Mouse (Mus musculus): ENCODE data around the gene Nav3. TPM values are rescaled to one million over a fixed set of nuclear protein-coding genes. Genes with fewer than 3 reads are reported as not detected.

Nav3 gene
- polyA plus RNA-seq, 1 experiment from 2014 or later, result 13.2 TPM

DNA sequence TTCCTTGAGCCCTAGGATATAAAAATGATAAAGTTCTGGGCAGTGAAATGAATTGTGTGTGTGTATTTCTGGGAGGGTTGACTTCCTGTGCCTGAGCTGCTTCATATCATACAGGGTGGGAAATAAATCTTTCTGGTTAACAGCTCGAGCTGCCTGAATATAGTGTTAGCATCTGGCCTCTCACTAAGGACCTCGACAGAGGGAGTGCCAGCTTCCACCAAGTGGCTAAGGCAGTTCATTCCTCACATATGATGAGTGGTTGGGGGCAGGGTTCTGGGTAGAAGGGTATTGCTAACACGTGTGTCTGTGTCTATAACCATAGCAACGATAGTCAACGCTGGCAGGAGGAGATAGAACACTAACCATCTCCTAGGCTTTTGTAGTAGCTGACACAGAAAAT is 295.1 kb downstream of the Nav3 start:
- Histone ChIP-seq H3K4me3 (no peak overlapping the region), H3K27ac (no peak overlapping the region), H3K27me3 (no peaks in the 10 kb centered on the region), H3K9ac (no peak overlapping the region), H3K4me1 (peaks cover 7% of the 10 kb centered on the region; the same call in 1 of the 2 replicates), H3K4me2 (no peak overlapping the region), H3K36me3 (ENCODE audit: poor library complexity, severe bottlenecking) (no peaks in the 10 kb centered on the region), H3K9me3 (replicated peaks) (no peaks in the 10 kb centered on the region)
- peak; percentile 64 for ATAC-seq
- WGBS, result 74% methylated on average over 5 of the region's 5 CpGs

DNA sequence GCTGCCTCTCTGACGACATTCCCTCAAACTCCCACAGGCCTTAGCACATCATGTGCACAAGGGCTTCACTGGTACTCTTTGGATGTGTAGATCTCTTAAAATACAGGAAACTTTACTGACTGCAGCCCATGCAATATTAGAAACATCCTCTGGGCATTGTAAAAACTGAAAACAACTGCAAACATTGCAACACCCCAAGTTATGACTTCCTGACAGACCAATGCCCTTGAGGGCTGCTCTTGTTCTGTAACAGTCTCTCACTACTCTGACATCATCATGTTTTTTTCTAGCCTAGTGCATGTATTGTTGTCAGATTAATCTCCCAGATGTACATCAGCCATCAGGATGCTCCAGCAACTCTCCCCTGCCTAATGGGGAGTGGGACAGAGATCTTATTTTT is 296.5 kb downstream of the Nav3 start:
- Histone ChIP-seq H3K4me1 (peaks cover 14% of the 10 kb centered on the region), H3K27me3 (no peaks in the 10 kb centered on the region), H3K9me3 (replicated peaks) (no peaks in the 10 kb centered on the region), H3K36me3 (ENCODE audit: poor library complexity, severe bottlenecking) (no peaks in the 10 kb centered on the region), H3K4me2 (no peak overlapping the region), H3K9ac (no peak overlapping the region), H3K4me3 (no peak overlapping the region), H3K27ac (no peak overlapping the region)
- WGBS, result 63% methylated on average over 1 of the region's 1 CpGs
- no peak for ATAC-seq

DNA sequence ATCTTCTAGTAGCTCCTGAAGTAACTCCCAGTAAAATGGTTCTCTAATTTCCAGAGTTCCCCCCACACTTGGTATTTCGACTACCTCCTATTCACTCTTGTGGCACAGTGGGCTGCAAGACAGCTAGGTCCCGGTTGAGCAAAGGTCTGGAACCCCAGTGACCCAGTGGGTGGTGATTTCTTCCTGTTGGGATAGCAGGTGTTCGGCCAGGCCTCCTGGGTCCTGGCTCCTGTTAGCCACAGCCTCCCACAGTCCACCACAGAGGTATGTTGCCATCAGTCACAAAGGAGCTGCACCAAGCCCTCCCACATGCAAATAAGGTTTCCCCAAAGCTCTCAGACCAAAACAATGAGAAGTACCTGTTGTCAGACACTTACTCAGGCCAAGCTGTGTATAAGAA is 297.9 kb downstream of the Nav3 start:
- WGBS, result 65% methylated on average over 3 of the region's 3 CpGs
- no peak overlapping the region for H3K9ac ChIP-seq
- ATAC-seq, result no peak
- no peak overlapping the region for H3K4me3 ChIP-seq
- no peak overlapping the region for H3K4me2 ChIP-seq
- peaks cover 22% of the 10 kb centered on the region for H3K4me1 ChIP-seq
- H3K27me3 ChIP-seq, result no peaks in the 10 kb centered on the region
- no peaks in the 10 kb centered on the region for H3K9me3 ChIP-seq (replicated peaks)
- H3K36me3 ChIP-seq (ENCODE audit: poor library complexity, severe bottlenecking), result no peaks in the 10 kb centered on the region
- H3K27ac ChIP-seq, result no peak overlapping the region

DNA sequence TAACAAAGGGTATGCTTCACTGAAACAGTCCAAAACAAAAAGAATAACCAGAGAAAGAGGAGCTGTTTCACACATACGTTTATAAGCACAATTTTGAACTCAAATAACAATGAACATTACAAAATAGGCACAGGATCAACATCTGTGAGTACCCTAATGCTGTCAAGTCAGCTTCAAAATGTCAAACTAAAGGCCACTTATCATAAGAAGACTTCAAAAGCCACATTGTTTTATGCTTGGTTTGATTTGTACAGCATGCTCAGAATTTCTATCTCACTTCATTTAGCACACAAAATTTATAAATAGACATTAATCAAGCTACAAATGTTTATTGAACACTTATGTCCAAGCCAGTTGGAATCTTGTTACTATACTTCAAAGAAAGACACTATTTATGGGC is 299.6 kb downstream of the Nav3 start:
- Histone ChIP-seq H3K4me2 (no peak overlapping the region), H3K9me3 (replicated peaks) (no peaks in the 10 kb centered on the region), H3K27me3 (no peaks in the 10 kb centered on the region), H3K36me3 (ENCODE audit: poor library complexity, severe bottlenecking) (no peaks in the 10 kb centered on the region), H3K9ac (no peak overlapping the region), H3K4me3 (no peak overlapping the region), H3K4me1 (peaks cover 22% of the 10 kb centered on the region), H3K27ac (no peak overlapping the region)
- 22% methylated on average over 1 of the region's 1 CpGs for WGBS
- ATAC-seq, result no peak

DNA sequence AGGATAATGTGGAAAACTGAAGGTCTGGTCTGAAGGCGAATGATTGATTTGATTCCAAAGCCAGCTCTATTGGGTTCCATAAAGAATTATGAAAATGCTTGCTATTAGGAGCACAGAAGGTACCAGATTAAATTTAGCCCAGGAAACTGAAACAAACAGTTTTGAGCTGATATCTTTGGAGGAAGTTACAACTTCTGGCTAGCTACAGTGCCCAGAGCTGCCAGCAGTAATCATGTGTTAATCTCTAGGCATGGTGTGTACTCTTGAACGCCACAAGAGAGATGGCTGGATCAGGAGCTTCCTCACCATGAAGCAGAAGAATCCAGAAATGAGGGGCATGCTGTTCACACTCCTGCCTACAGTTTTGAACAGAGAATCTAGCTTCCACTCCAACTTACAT is 300.5 kb downstream of the Nav3 start:
- no peak; the same call in 1 of the 2 replicates for ATAC-seq
- Histone ChIP-seq H3K4me1 (peaks cover 22% of the 10 kb centered on the region), H3K27me3 (no peaks in the 10 kb centered on the region), H3K4me2 (no peak overlapping the region), H3K36me3 (ENCODE audit: poor library complexity, severe bottlenecking) (no peaks in the 10 kb centered on the region), H3K9ac (no peak overlapping the region), H3K9me3 (replicated peaks) (no peaks in the 10 kb centered on the region), H3K4me3 (no peak overlapping the region), H3K27ac (peak overlapping the region; percentile 31; the same call in 1 of the 2 replicates)
- 84% methylated on average over 2 of the region's 2 CpGs for WGBS

DNA sequence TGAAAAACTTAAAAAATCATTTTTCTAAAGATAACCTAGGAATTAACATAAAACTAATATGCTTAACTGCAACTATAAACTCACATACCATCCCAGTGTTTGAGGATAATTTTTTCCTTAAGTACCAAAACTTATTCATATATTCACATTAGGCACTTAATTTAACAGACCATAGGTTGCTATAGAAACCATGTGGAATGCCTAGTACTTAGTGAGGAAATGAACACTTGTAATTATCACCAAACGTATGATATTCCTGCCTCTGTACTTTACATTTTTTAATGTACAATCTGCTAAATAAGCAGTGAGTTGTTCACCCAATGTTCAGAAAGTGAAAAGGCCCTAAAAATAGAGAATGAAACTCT is 301.1 kb downstream of the Nav3 start:
- Histone ChIP-seq H3K27me3 (no peaks in the 10 kb centered on the region), H3K9ac (no peak overlapping the region), H3K4me2 (no peak overlapping the region), H3K27ac (no peak overlapping the region), H3K4me1 (peaks cover 21% of the 10 kb centered on the region), H3K9me3 (replicated peaks) (no peaks in the 10 kb centered on the region), H3K4me3 (no peak overlapping the region), H3K36me3 (ENCODE audit: poor library complexity, severe bottlenecking) (no peaks in the 10 kb centered on the region)
- peak; percentile 65 for ATAC-seq
- WGBS, result 35% methylated on average over 1 of the region's 1 CpGs

DNA sequence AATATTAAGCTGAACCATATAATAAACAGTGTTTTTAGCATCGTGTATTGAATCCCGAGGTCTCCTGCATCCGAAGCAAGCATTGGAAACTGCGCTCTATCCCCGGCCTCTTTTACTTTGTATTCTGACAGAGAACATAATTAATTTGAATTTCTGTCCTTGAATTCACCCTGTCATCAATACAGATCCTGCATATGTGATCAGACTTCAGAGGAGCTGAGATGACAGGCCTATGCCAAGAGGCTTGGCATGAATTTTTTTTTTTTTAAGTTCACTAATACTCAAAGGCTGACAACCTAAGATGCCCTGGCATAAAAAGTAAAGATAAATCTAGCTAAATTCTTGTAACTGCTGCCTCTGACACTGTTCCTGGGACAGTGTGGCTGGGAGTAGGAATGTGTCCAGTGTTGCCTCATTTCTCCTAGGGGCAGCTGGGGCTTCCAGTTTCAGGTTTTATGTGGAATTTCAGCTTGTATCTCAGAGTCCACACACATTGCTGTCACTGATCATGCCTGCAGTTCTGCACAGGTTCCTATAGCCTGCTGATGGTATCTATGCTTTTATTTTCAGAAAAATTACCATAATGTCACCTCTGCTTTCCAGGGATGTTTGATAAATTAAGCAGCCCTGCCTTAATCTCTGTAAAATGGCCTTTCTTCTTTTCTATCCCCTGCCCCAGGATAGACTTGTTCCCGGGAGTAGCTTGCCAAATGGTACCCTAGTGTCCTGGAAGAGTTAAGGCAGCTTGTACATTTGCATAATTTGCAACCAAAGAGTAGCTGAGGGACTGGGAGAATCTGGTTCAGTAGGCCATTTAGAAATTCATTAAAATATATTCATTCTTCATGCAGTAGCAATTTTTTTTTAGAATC is 301.8 kb downstream of the Nav3 start:
- 65% methylated on average over 6 of the region's 6 CpGs for WGBS
- Histone ChIP-seq H3K9ac (no peak overlapping the region), H3K4me1 (peaks cover 16% of the 10 kb centered on the region), H3K9me3 (replicated peaks) (no peaks in the 10 kb centered on the region), H3K36me3 (ENCODE audit: poor library complexity, severe bottlenecking) (no peaks in the 10 kb centered on the region), H3K4me3 (no peak overlapping the region), H3K27me3 (no peaks in the 10 kb centered on the region), H3K4me2 (no peak overlapping the region), H3K27ac (peak overlapping the region; percentile 51)
- ATAC-seq, result peak; percentile 76

DNA sequence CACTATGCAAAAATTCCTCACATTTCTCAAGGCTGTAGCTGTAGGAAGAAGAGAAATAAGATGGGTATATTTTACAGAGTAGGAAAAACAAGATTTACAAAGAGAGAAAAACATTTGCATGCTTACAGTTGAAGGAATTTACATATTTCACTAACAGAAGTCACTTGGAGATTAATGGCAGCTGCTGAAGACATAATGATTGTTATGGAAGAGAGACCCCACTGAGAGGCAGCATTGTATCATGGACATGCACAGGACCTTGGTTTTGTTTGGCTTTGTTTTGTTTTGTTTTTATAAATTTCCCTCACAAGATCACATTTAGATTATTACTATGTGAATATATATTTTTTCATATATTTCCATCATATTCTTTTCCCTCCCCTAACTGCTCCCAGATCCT is 335.4 kb downstream of the Nav3 start:
- Histone ChIP-seq H3K27me3 (no peaks in the 10 kb centered on the region), H3K27ac (no peak overlapping the region), H3K9ac (no peak overlapping the region), H3K4me1 (peaks cover under 1% of the 10 kb centered on the region; the same call in 1 of the 2 replicates), H3K4me3 (no peak overlapping the region), H3K9me3 (replicated peaks) (no peaks in the 10 kb centered on the region), H3K4me2 (no peak overlapping the region), H3K36me3 (ENCODE audit: poor library complexity, severe bottlenecking) (no peaks in the 10 kb centered on the region)
- no peak for ATAC-seq

DNA sequence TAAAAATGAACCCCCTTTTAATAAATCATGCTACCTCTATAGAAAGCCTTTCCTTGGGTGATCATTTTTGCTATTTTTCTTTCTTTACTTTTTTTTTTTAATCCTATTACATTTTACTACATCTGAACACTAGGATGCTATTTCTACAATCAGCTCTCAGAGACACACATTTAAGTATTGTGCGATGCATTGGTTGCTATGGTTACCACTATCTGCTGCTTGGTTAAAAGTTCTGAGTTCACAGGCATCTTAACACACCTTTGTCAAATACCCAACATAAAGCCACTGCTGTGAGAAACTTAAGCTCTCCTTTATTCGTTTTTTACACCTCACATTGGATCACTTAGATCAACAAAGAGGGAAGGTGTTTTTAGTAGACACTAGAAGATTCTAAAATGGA is 338.7 kb downstream of the Nav3 start:
- Histone ChIP-seq H3K4me1 (no peaks in the 10 kb centered on the region), H3K27ac (no peak overlapping the region), H3K36me3 (ENCODE audit: poor library complexity, severe bottlenecking) (no peaks in the 10 kb centered on the region), H3K9me3 (replicated peaks) (no peaks in the 10 kb centered on the region), H3K27me3 (no peaks in the 10 kb centered on the region), H3K9ac (no peak overlapping the region), H3K4me3 (no peak overlapping the region), H3K4me2 (no peak overlapping the region)
- no peak for ATAC-seq
- 77% methylated on average over 2 of the region's 2 CpGs for WGBS

DNA sequence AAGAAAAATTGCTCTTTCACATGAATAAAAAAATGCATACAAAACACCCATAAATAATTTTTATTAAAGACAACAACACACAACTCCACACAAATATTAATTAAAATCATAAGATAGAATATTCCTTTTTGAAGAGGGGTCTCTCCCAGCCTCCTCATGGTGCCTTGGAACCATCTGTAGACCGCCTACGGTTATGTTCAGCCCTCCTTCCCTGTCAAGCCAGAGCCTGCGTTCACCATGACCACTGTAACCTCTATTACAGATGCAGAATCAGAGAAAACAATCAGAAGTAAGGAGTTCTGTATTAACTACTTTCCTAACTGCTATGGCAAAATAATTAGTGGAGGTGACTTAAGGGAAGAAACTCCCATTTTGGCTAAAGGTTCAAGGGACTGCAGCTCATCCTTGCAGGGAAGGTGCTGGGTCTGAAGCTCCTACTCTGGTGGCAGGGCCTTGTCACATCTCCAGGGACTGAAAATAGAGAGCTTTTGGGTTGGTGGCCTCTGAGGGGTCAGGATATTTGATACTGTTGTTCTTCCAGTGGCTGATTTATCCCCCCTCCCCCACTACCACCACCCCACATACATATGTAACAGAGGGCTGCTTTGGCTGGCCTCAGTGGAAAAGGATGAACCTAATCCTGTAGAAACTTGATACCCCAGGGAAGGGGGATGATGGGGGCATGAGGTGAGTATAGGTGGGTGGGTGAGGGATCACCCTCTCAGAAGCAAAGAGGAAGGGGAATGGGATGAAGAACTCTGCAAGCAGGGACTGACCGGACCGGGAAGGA is 343.1 kb downstream of the Nav3 start:
- 81% methylated on average over 5 of the region's 5 CpGs for WGBS
- no peaks in the 10 kb centered on the region for H3K27me3 ChIP-seq
- no peak for ATAC-seq

DNA sequence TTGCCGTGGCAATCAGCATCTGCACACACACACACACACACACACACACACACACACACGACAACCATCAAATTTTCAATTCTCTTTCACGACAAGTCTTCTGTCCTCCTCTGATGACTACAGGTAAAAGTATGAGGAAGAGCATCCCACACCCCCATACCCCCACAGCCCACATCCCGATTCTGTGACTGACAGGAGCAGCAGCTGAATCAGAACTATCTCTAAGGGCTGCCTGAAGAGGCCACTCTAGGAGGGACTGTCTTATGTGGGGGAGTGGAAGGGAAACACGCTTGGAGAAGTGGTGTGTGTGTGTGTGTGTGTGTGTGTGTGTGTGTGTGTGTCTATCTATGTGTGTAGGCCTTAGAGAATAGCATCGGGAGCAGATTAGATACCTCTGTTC is 352.7 kb downstream of the Nav3 start:
- no peak overlapping the region for H3K4me2 ChIP-seq

More for the DNA sequence above, 343.1 kb downstream of the Nav3 start:
- Histone ChIP-seq H3K9ac (no peak overlapping the region), H3K27ac (no peak overlapping the region), H3K9me3 (replicated peaks) (no peaks in the 10 kb centered on the region), H3K4me1 (no peaks in the 10 kb centered on the region), H3K36me3 (ENCODE audit: poor library complexity, severe bottlenecking) (no peaks in the 10 kb centered on the region), H3K4me2 (no peak overlapping the region), H3K4me3 (no peak overlapping the region)

DNA sequence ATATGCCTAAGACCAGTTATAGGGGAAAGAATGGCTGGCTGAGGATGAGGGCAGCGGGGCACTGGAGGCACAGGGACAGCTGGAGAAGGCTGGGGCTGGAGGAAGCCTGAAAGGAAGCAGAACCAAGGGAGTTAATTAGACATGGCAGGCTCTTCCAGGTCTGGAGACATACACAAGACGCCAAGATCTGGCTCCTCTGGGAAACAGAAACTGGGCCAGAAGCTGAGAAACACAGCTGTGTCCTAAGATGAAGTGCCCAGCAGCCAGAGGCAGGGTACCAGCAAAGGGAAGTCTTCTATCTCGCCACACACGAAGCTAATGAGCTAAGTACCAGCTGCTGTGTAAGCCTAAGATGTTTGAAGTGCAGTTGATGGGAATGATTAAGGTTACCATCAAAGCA is 353.8 kb downstream of the Nav3 start:
- 0 out of 2 replicates have a peak, but pooled peaks have one; percentile 45 for ATAC-seq
- Histone ChIP-seq H3K27me3 (no peaks in the 10 kb centered on the region), H3K4me3 (no peak overlapping the region), H3K36me3 (ENCODE audit: poor library complexity, severe bottlenecking) (no peaks in the 10 kb centered on the region), H3K9me3 (replicated peaks) (no peaks in the 10 kb centered on the region), H3K4me1 (no peaks in the 10 kb centered on the region), H3K4me2 (no peak overlapping the region), H3K27ac (no peak overlapping the region), H3K9ac (no peak overlapping the region)
- WGBS, result 47% methylated on average over 4 of the region's 4 CpGs

More for the DNA sequence above, 352.7 kb downstream of the Nav3 start:
- Histone ChIP-seq H3K4me3 (no peak overlapping the region), H3K27me3 (no peaks in the 10 kb centered on the region), H3K36me3 (ENCODE audit: poor library complexity, severe bottlenecking) (no peaks in the 10 kb centered on the region), H3K9ac (no peak overlapping the region), H3K27ac (no peak overlapping the region), H3K4me1 (no peaks in the 10 kb centered on the region), H3K9me3 (replicated peaks) (no peaks in the 10 kb centered on the region)
- WGBS, result 90% methylated on average over 6 of the region's 6 CpGs
- no peak for ATAC-seq
